Mouse (Mus musculus) megakaryocyte, embryonic 14.5 days (primary cell): ENCODE results near the gene Hoxc8.

Experiments
- FLI1 ChIP-seq: IDR thresholded peaks from 2 replicates; pipeline ENCODE4 v1.6.1; 2012; ENCODE audit warnings: low read length, inconsistent platforms, mixed read lengths
- GATA1 ChIP-seq: IDR thresholded peaks from 3 replicates; pipeline ENCODE4 v1.6.1; 2012; ENCODE audit warnings: mixed read lengths, low read length, inconsistent platforms, borderline replicate concordance

GRCm38 (mm10) chr15:103027266-103028235 lies 37.1 kb downstream of the Hoxc8 start:
- TF ChIP-seq GATA1 (no peak), FLI1 (no peak)
